In genomic region chr7:112794481-112794880, GRCm38 (mm10) we compare ENCODE assay signal across 10 mouse cellular contexts.
DNase-seq lines count a peak whose midpoint lies in the region; ATAC-seq and TF ChIP-seq lines count a peak whose summit lies in the region.
"Had no signal": no experiment of that assay in that cellular context is flagged by ENCODE, and none has a peak within 500 bp of the region (broad histone marks: within the 10 kb centered on the region; RNA-seq: fewer than 3 reads in every experiment).

No protein-coding gene starts in this region.

- no peak overlapping the region for H3K4me3 ChIP-seq in kidney, postnatal 0 days (replicated peaks; ENCODE audit: low read depth, low read length)
- H3K4me3 ChIP-seq in embryonic facial prominence, embryonic 13.5 days, result no peak overlapping the region
- no peak overlapping the region for H3K4me3 ChIP-seq in forebrain, embryonic 15.5 days
- no peak overlapping the region for H3K4me3 ChIP-seq in midbrain, embryonic 15.5 days
- H3K4me3 ChIP-seq: limb, embryonic 13.5 days had no signal

- H3K36me3 ChIP-seq in kidney, postnatal 0 days (ENCODE audit: insufficient read depth, low read length), result no peaks in the 10 kb centered on the region
- H3K36me3 ChIP-seq in embryonic facial prominence, embryonic 13.5 days, result no peaks in the 10 kb centered on the region
- no peaks in the 10 kb centered on the region for H3K36me3 ChIP-seq in forebrain, embryonic 15.5 days
- no peaks in the 10 kb centered on the region for H3K36me3 ChIP-seq in midbrain, embryonic 15.5 days (replicated peaks)
- H3K36me3 ChIP-seq: limb, embryonic 13.5 days had no signal

- no peak overlapping the region for H3K27ac ChIP-seq in kidney, postnatal 0 days
- H3K27ac ChIP-seq in embryonic facial prominence, embryonic 13.5 days, result peak overlapping the region; percentile 51
- H3K27ac ChIP-seq in forebrain, embryonic 15.5 days (replicated peaks), result 0 out of 2 replicates have a peak overlapping the region, but pooled peaks have one; percentile 19
- H3K27ac ChIP-seq in midbrain, embryonic 15.5 days, result 0 out of 2 replicates have a peak overlapping the region, but pooled peaks have one; percentile 26
- H3K27ac ChIP-seq: limb, embryonic 13.5 days had no signal

- H3K4me2 ChIP-seq in kidney, postnatal 0 days (ENCODE audit: low read length), result no peak overlapping the region
- no peak overlapping the region for H3K4me2 ChIP-seq in embryonic facial prominence, embryonic 13.5 days
- H3K4me2 ChIP-seq in forebrain, embryonic 15.5 days (replicated peaks), result no peak overlapping the region
- no peak overlapping the region for H3K4me2 ChIP-seq in midbrain, embryonic 15.5 days
- H3K4me2 ChIP-seq: limb, embryonic 13.5 days had no signal

- ATAC-seq in kidney, postnatal 0 days (replicated peaks; ENCODE audit: low FRiP score, low read depth), result no peak
- no peak for ATAC-seq in embryonic facial prominence, embryonic 13.5 days (ENCODE audit: insufficient number of reproducible peaks, insufficient read depth, low FRiP score, low TSS enrichment, low read depth)
- peak; percentile 56; the same call in 1 of the 2 replicates for ATAC-seq in forebrain, embryonic 15.5 days (replicated peaks)
- no peak for ATAC-seq in midbrain, embryonic 15.5 days (replicated peaks)
- ATAC-seq: inflammation-experienced regulatory T-cells, adult 6 months had no signal

- peaks cover 19% of the 10 kb centered on the region; the same call in 1 of the 2 replicates for H3K4me1 ChIP-seq in kidney, postnatal 0 days (replicated peaks; ENCODE audit: insufficient read depth, low read length)
- peaks cover 73% of the 10 kb centered on the region for H3K4me1 ChIP-seq in embryonic facial prominence, embryonic 13.5 days
- peaks cover 25% of the 10 kb centered on the region for H3K4me1 ChIP-seq in forebrain, embryonic 15.5 days
- peaks cover 14% of the 10 kb centered on the region for H3K4me1 ChIP-seq in midbrain, embryonic 15.5 days

- H3K9ac ChIP-seq in kidney, postnatal 0 days (ENCODE audit: low read depth, low read length), result no peak overlapping the region
- H3K9ac ChIP-seq in embryonic facial prominence, embryonic 13.5 days, result no peak overlapping the region
- no peak overlapping the region for H3K9ac ChIP-seq in forebrain, embryonic 15.5 days (replicated peaks)
- H3K9ac ChIP-seq in midbrain, embryonic 15.5 days, result no peak overlapping the region
- H3K9ac ChIP-seq: limb, embryonic 13.5 days had no signal

- no peaks in the 10 kb centered on the region for H3K27me3 ChIP-seq in kidney, postnatal 0 days (ENCODE audit: insufficient read depth, low read length)
- no peaks in the 10 kb centered on the region for H3K27me3 ChIP-seq in embryonic facial prominence, embryonic 13.5 days
- H3K27me3 ChIP-seq in forebrain, embryonic 15.5 days, result no peaks in the 10 kb centered on the region
- H3K27me3 ChIP-seq in midbrain, embryonic 15.5 days (replicated peaks), result no peaks in the 10 kb centered on the region
- H3K27me3 ChIP-seq: limb, embryonic 13.5 days had no signal

- no peak for DNase-seq in kidney, postnatal 0 days (ENCODE audit: low spot score)
- DNase-seq in kidney, postnatal 4 days, result no peak
- DNase-seq in thymus, postnatal 25 days, result no peak
- DNase-seq in thymus, postnatal 36 days, result no peak
- DNase-seq: gastrocnemius, postnatal 36 days had no signal

- no peaks in the 10 kb centered on the region for H3K9me3 ChIP-seq in kidney, postnatal 0 days (replicated peaks; ENCODE audit: low read length)
- H3K9me3 ChIP-seq in embryonic facial prominence, embryonic 13.5 days, result no peaks in the 10 kb centered on the region
- H3K9me3 ChIP-seq in forebrain, embryonic 15.5 days, result no peaks in the 10 kb centered on the region
- H3K9me3 ChIP-seq in midbrain, embryonic 15.5 days, result no peaks in the 10 kb centered on the region
- H3K9me3 ChIP-seq: limb, embryonic 13.5 days had no signal

- peak; percentile 29; the same call in 1 of the 2 replicates for TF ChIP-seq CTCF in kidney, postnatal 0 days (IDR thresholded peaks at IDR 0.05; ENCODE audit: low read depth)

- 20% methylated on average over 2 of the region's 2 CpGs for WGBS in kidney, postnatal 0 days
- WGBS in embryonic facial prominence, embryonic 13.5 days, result 13% methylated on average over 2 of the region's 2 CpGs
- WGBS in forebrain, embryonic 15.5 days, result 9% methylated on average over 1 of the region's 2 CpGs
- WGBS in midbrain, embryonic 15.5 days, result 19% methylated on average over 2 of the region's 2 CpGs
